Comparison of ENCODE assay signal across 10 mouse cellular contexts in genomic region chr6:146890215-146890614, GRCm38 (mm10). TPM values are rescaled to one million over a fixed set of nuclear protein-coding genes. Genes with fewer than 3 reads are reported as not detected.
A peak's percentile ranks its signal among the peaks of the same experiment; 100 is the strongest.
DNase-seq lines count a peak whose midpoint lies in the region; ATAC-seq and TF ChIP-seq lines count a peak whose summit lies in the region.
"Had no signal": no experiment of that assay in that cellular context is flagged by ENCODE, and none has a peak within 500 bp of the region (broad histone marks: within the 10 kb centered on the region; RNA-seq: fewer than 3 reads in every experiment).

No protein-coding gene starts in this region.

- H3K27me3 ChIP-seq in heart, embryonic 10.5 days (ENCODE audit: insufficient read depth, poor library complexity, severe bottlenecking) = no peaks in the 10 kb centered on the region
- no peaks in the 10 kb centered on the region for H3K27me3 ChIP-seq in lung, embryonic 16.5 days (ENCODE audit: control insufficient read depth, insufficient read depth, low read depth, low read length)
- H3K27me3 ChIP-seq in hindbrain, postnatal 0 days (ENCODE audit: insufficient read depth, low read length) = no peaks in the 10 kb centered on the region
- peaks cover 70% of the 10 kb centered on the region for H3K27me3 ChIP-seq in neural tube, embryonic 13.5 days

- peaks cover 6% of the 10 kb centered on the region; the same call in 1 of the 2 replicates for H3K36me3 ChIP-seq in heart, embryonic 10.5 days
- no peaks in the 10 kb centered on the region for H3K36me3 ChIP-seq in lung, embryonic 16.5 days (ENCODE audit: control insufficient read depth, insufficient read depth, low read length)
- H3K36me3 ChIP-seq in hindbrain, postnatal 0 days (ENCODE audit: insufficient read depth, low read length) = no peaks in the 10 kb centered on the region
- no peaks in the 10 kb centered on the region for H3K36me3 ChIP-seq in neural tube, embryonic 13.5 days

- intact Hi-C loops in heart, postnatal 25 days (cut with DNase I) = no loop called here

- peak overlapping the region; percentile 23 for H3K4me2 ChIP-seq in lung, embryonic 16.5 days (ENCODE audit: low read depth, low read length)
- peak overlapping the region; percentile 17 for H3K4me2 ChIP-seq in hindbrain, postnatal 0 days (ENCODE audit: low read depth, low read length)
- H3K4me2 ChIP-seq in neural tube, embryonic 13.5 days = peak overlapping the region; percentile 81

- no peak for DNase-seq in heart, embryonic 10.5 days (ENCODE audit: low spot score)
- no peak for DNase-seq in heart, postnatal 25 days (ENCODE audit: low spot score)
- no peak for DNase-seq in lung, adult 18-20 months
- no peak for DNase-seq in hindbrain, postnatal 0 days (ENCODE audit: low spot score)
- DNase-seq in cerebellum, postnatal 25 days = no peak
- DNase-seq in adrenal gland, postnatal 4 days (ENCODE audit: low spot score in 2 of 2) = no peak
- DNase-seq: cerebellum, adult 18-20 months had no signal

- H3K9ac ChIP-seq in lung, embryonic 16.5 days (ENCODE audit: low read length) = no peak overlapping the region
- H3K9ac ChIP-seq in hindbrain, postnatal 0 days (replicated peaks; ENCODE audit: low read length) = no peak overlapping the region
- no peak overlapping the region for H3K9ac ChIP-seq in neural tube, embryonic 13.5 days

- H3K4me3 ChIP-seq in heart, embryonic 10.5 days = peak overlapping the region; percentile 89
- no peak overlapping the region for H3K4me3 ChIP-seq in lung, embryonic 16.5 days (ENCODE audit: low read length)
- H3K4me3 ChIP-seq in hindbrain, postnatal 0 days (ENCODE audit: low read length) = no peak overlapping the region
- no peak overlapping the region for H3K4me3 ChIP-seq in neural tube, embryonic 13.5 days

- no peak for ATAC-seq in lung, embryonic 16.5 days (ENCODE audit: low read depth)
- ATAC-seq in hindbrain, postnatal 0 days = no peak
- ATAC-seq in neural tube, embryonic 13.5 days (ENCODE audit: low read depth) = no peak
- ATAC-seq: CD4-positive, CD25-positive, alpha-beta regulatory T cell, adult 4 months had no signal

- peak overlapping the region; percentile 73; the same call in 1 of the 2 replicates for H3K27ac ChIP-seq in heart, embryonic 10.5 days
- H3K27ac ChIP-seq in lung, embryonic 16.5 days (ENCODE audit: low read length) = no peak overlapping the region
- no peak overlapping the region for H3K27ac ChIP-seq in hindbrain, postnatal 0 days
- no peak overlapping the region for H3K27ac ChIP-seq in neural tube, embryonic 13.5 days (replicated peaks)

- H3K4me1 ChIP-seq in heart, embryonic 10.5 days = peaks cover 39% of the 10 kb centered on the region
- H3K4me1 ChIP-seq in lung, embryonic 16.5 days (replicated peaks; ENCODE audit: control insufficient read depth, insufficient read depth, low read length) = peaks cover 20% of the 10 kb centered on the region
- no peaks in the 10 kb centered on the region for H3K4me1 ChIP-seq in hindbrain, postnatal 0 days (ENCODE audit: insufficient read depth, low read length)
- H3K4me1 ChIP-seq in neural tube, embryonic 13.5 days (replicated peaks) = 0 out of 2 replicates have a peak, but pooled peaks cover 10% of the 10 kb centered on the region

- no peak for TF ChIP-seq CTCF in hindbrain, postnatal 0 days (IDR thresholded peaks at IDR 0.05; ENCODE audit: low read depth)

- H3K9me3 ChIP-seq in heart, embryonic 10.5 days = no peaks in the 10 kb centered on the region
- no peaks in the 10 kb centered on the region for H3K9me3 ChIP-seq in lung, embryonic 16.5 days (ENCODE audit: control insufficient read depth, low read length)
- H3K9me3 ChIP-seq in hindbrain, postnatal 0 days (ENCODE audit: low read length) = no peaks in the 10 kb centered on the region
- H3K9me3 ChIP-seq in neural tube, embryonic 13.5 days = no peaks in the 10 kb centered on the region

- 63% methylated on average over 2 of the region's 2 CpGs for WGBS in heart, embryonic 10.5 days
- WGBS in lung, embryonic 16.5 days = 52% methylated on average over 2 of the region's 2 CpGs
- 60% methylated on average over 2 of the region's 2 CpGs for WGBS in hindbrain, postnatal 0 days
- whole genome bisulfite sequencing in neural tube, embryonic 13.5 days = 62% methylated on average over 2 of the region's 2 CpGs

RNA-seq across cellular contexts. Expression of gene Ppfibp1, which starts 1.9 kb away (rescaled TPM):
- polyA plus RNA-seq in heart, embryonic 10.5 days (2016; fragmentation: Nextera tagmentation; extraction: Ambion mirVana) = 67.3 and 88.3 TPM in 2 replicates
- 100 to 1,000 TPM in 1 of 2 experiments, 10 to 100 TPM in 1; 82.4 to 107 TPM for total RNA-seq in heart, postnatal 25 days (2021)
- 46.8 and 50.5 TPM in 2 replicates for polyA plus RNA-seq in lung, embryonic 16.5 days (2015; fragmentation: Nextera tagmentation; extraction: Ambion mirVana)
- total RNA-seq in hindbrain, postnatal 0 days (2014; rRNA removed) = 17.8 and 26.8 TPM in 2 replicates
- 16.3 and 17.2 TPM in 2 replicates for polyA plus RNA-seq in hindbrain, postnatal 0 days (2015; fragmentation: Nextera tagmentation; extraction: Ambion mirVana)
- 15.2 and 17.7 TPM in 2 replicates for polyA plus RNA-seq in neural tube, embryonic 13.5 days (2015; fragmentation: Nextera tagmentation; extraction: Ambion mirVana)
- total RNA-seq in adrenal gland, postnatal 4 days (2021) = 100 to 1,000 TPM; 146 to 152 TPM

RNA-seq across cellular contexts. Expression of gene Smco2, which starts 40.3 kb away (rescaled TPM):
- polyA plus RNA-seq in heart, embryonic 10.5 days (2016; fragmentation: Nextera tagmentation; extraction: Ambion mirVana) = not detected in 2 replicates
- 1 to 10 TPM; 2.3 TPM for total RNA-seq in heart, postnatal 25 days (2021)
- not detected in 2 replicates for polyA plus RNA-seq in lung, embryonic 16.5 days (2015; fragmentation: Nextera tagmentation; extraction: Ambion mirVana)
- total RNA-seq in hindbrain, postnatal 0 days (2014; rRNA removed) = not detected in 2 replicates
- polyA plus RNA-seq in hindbrain, postnatal 0 days (2015; fragmentation: Nextera tagmentation; extraction: Ambion mirVana) = not detected in 2 replicates
- polyA plus RNA-seq in neural tube, embryonic 13.5 days (2015; fragmentation: Nextera tagmentation; extraction: Ambion mirVana) = not detected in 2 replicates
- not detected for total RNA-seq in adrenal gland, postnatal 4 days (2021)
- polyA plus RNA-seq: CD4-positive, CD25-positive, alpha-beta regulatory T cell, adult 4 months had no signal

Comparison
In these comparisons a context has a peak if more than half of its experiments do, and no peak if none do; other contexts are left out.
1. H3K4me2 ChIP-seq: peak in every context shown above with its lines; median percentile 81 in neural tube, embryonic 13.5 days; 23 in lung, embryonic 16.5 days; 17 in hindbrain, postnatal 0 days.